ENCODE assay signal across 16 mouse cellular contexts in the genomic region with DNA sequence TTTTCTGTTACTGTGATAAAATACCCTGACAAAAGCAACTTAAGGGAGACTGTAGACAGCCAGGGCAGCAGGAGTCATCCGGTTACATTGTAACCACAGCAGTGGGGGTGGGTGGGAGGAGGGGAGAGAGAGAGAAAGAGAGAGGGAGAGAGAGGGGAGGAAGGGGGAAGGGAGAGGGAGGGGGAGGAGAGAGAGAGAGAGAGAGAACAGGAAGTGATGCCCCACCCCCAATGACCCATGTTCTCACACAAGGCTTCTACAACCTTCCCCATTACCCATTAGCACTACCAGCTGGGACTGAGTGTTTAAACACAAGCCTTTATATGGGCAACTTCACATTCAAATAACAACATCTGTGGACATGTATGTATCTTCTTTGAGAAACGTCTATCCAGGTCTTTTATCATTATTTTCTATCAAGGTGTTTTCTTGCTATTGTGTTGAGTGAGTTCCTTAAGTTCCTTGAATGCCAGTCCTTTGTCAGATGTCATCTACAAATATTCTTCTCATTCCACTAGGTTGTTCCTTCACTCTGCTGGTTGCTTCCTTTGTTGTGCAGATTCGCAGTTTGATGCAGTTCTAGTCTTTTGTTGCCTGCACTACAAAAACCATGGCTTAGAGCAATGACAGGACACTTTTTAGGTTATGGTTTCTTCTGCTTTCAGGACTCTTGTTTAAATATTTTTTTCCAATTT.
"Had no signal": no experiment of that assay in that cellular context is flagged by ENCODE, and none has a peak within 500 bp of the region (broad histone marks: within the 10 kb centered on the region; RNA-seq: fewer than 3 reads in every experiment).

No protein-coding gene starts in this region.

- H3K4me3 ChIP-seq: limb, embryonic 15.5 days; liver, embryonic 12.5 days; megakaryocyte, embryonic 14.5 days; midbrain, embryonic 15.5 days; neural tube, embryonic 13.5 days; stomach, embryonic 15.5 days had no signal

- DNase-seq: kidney, adult 8-10 months; kidney, postnatal 36 days; layer of hippocampus, adult 9-11 months; layer of hippocampus, postnatal 36 days; lung, embryonic 14.5 days; lung, postnatal 14 days; right cerebral cortex, postnatal 14 days had no signal

- H3K4me2 ChIP-seq: limb, embryonic 15.5 days; liver, embryonic 12.5 days; lung, embryonic 14.5 days; midbrain, embryonic 11.5 days; midbrain, embryonic 15.5 days; neural tube, embryonic 13.5 days; stomach, embryonic 15.5 days had no signal

- H3K9me3 ChIP-seq: limb, embryonic 15.5 days; liver, embryonic 12.5 days; midbrain, embryonic 15.5 days; neural tube, embryonic 13.5 days; stomach, embryonic 15.5 days had no signal

- H3K4me1 ChIP-seq: limb, embryonic 15.5 days; liver, embryonic 12.5 days; megakaryocyte, embryonic 14.5 days; midbrain, embryonic 15.5 days; neural tube, embryonic 13.5 days; stomach, embryonic 15.5 days had no signal

- H3K27me3 ChIP-seq: limb, embryonic 15.5 days; liver, embryonic 12.5 days; megakaryocyte, embryonic 14.5 days; midbrain, embryonic 15.5 days; neural tube, embryonic 13.5 days; stomach, embryonic 15.5 days had no signal

- H3K27ac ChIP-seq: kidney, postnatal 0 days; limb, embryonic 15.5 days; liver, embryonic 12.5 days; macrophage; midbrain, embryonic 15.5 days; neural tube, embryonic 13.5 days; stomach, embryonic 15.5 days had no signal

- H3K9ac ChIP-seq: limb, embryonic 15.5 days; liver, embryonic 12.5 days; lung, embryonic 14.5 days; midbrain, embryonic 15.5 days; neural tube, embryonic 13.5 days; stomach, embryonic 15.5 days had no signal

- ATAC-seq: liver, embryonic 12.5 days; midbrain, embryonic 15.5 days had no signal

- H3K36me3 ChIP-seq: limb, embryonic 15.5 days; liver, embryonic 12.5 days; midbrain, embryonic 15.5 days; neural tube, embryonic 13.5 days; stomach, embryonic 15.5 days had no signal
